ENCODE assay signal across 27 mouse cellular contexts in genomic region chr2:78253601-78254097, GRCm38 (mm10).
"Had no signal": no experiment of that assay in that cellular context is flagged by ENCODE, and none has a peak within 500 bp of the region (broad histone marks: within the 10 kb centered on the region; RNA-seq: fewer than 3 reads in every experiment).

No protein-coding gene starts in this region.

- ATAC-seq: hindbrain, postnatal 0 days; intestine, embryonic 16.5 days; liver, embryonic 12.5 days had no signal

- H3K4me2 ChIP-seq: heart, embryonic 12.5 days; hindbrain, embryonic 13.5 days; hindbrain, embryonic 15.5 days; kidney, embryonic 15.5 days; limb, embryonic 13.5 days; limb, embryonic 15.5 days; liver, embryonic 12.5 days had no signal

- DNase-seq: gastrocnemius, adult 2 months; gastrocnemius, postnatal 10 days; gastrocnemius, postnatal 25 days; heart, adult 18-20 months; heart, postnatal 10 days; heart, postnatal 4 days; kidney, adult 11 months; kidney, adult 2 months; kidney, adult 9 months; kidney, postnatal 10 days; kidney, postnatal 25 days; layer of hippocampus, adult 9-11 months; layer of hippocampus, postnatal 36 days; left cerebral cortex, postnatal 4 days; lung, adult 18-20 months had no signal

- H3K4me3 ChIP-seq: gastrocnemius, adult 2 months; heart, embryonic 10.5 days; heart, embryonic 12.5 days; hindbrain, embryonic 10.5 days; hindbrain, embryonic 13.5 days; hindbrain, embryonic 15.5 days; kidney, embryonic 15.5 days; limb, embryonic 13.5 days; limb, embryonic 15.5 days; liver, embryonic 12.5 days had no signal

- H3K9me3 ChIP-seq: heart, embryonic 10.5 days; heart, embryonic 12.5 days; hindbrain, embryonic 10.5 days; hindbrain, embryonic 13.5 days; hindbrain, embryonic 15.5 days; kidney, embryonic 15.5 days; limb, embryonic 13.5 days; limb, embryonic 15.5 days; liver, embryonic 12.5 days had no signal

- H3K9ac ChIP-seq: heart, embryonic 12.5 days; hindbrain, embryonic 13.5 days; hindbrain, embryonic 15.5 days; kidney, embryonic 15.5 days; limb, embryonic 13.5 days; limb, embryonic 15.5 days; liver, embryonic 12.5 days; liver, embryonic 14.5 days had no signal

- H3K36me3 ChIP-seq: heart, embryonic 10.5 days; heart, embryonic 12.5 days; hindbrain, embryonic 10.5 days; hindbrain, embryonic 13.5 days; hindbrain, embryonic 15.5 days; kidney, embryonic 15.5 days; limb, embryonic 13.5 days; limb, embryonic 15.5 days; liver, embryonic 12.5 days had no signal

- H3K4me1 ChIP-seq: heart, embryonic 10.5 days; heart, embryonic 12.5 days; hindbrain, embryonic 10.5 days; hindbrain, embryonic 13.5 days; hindbrain, embryonic 15.5 days; kidney, embryonic 15.5 days; limb, embryonic 13.5 days; limb, embryonic 15.5 days; liver, embryonic 12.5 days had no signal

- H3K27ac ChIP-seq: gastrocnemius, adult 2 months; heart, embryonic 10.5 days; hindbrain, embryonic 10.5 days; hindbrain, embryonic 13.5 days; hindbrain, embryonic 15.5 days; hindbrain, postnatal 0 days; kidney, embryonic 15.5 days; limb, embryonic 13.5 days; limb, embryonic 15.5 days; liver, embryonic 12.5 days; liver, embryonic 14.5 days had no signal

- H3K27me3 ChIP-seq: heart, embryonic 12.5 days; hindbrain, embryonic 13.5 days; hindbrain, embryonic 15.5 days; kidney, embryonic 15.5 days; limb, embryonic 13.5 days; limb, embryonic 15.5 days; liver, embryonic 12.5 days had no signal
